Mouse (Mus musculus) heart, postnatal 14 days (tissue): ENCODE data around the gene Cers2. TPM values are rescaled to one million over a fixed set of nuclear protein-coding genes. Genes with fewer than 3 reads are reported as not detected.
"Not testable (repeated sequence)": the region's sequence is repeated elsewhere in the genome, so short reads cannot be mapped to it uniquely, and the experiment has no call there.

Source experiments
- DNase-seq, 2 experiments: peaks; one replicate each; pipeline ENCODE4 v3.0.0; 2021 to 2022
- intact Hi-C: fragments of 180-260 bp; cut with DNase I; formaldehyde crosslinking; loops from one replicate; pipeline ENCODE4 v1.15.1; 2025
- total RNA-seq, 2 experiments: library from RNA; stranded (reverse); gene quantifications; 2 replicates each; pipeline ENCODE4 v1.2.3; 2021

Cers2 gene
- total RNA-seq, 2 experiments from 2014 or later: 47.4 to 47.6 TPM

DNA sequence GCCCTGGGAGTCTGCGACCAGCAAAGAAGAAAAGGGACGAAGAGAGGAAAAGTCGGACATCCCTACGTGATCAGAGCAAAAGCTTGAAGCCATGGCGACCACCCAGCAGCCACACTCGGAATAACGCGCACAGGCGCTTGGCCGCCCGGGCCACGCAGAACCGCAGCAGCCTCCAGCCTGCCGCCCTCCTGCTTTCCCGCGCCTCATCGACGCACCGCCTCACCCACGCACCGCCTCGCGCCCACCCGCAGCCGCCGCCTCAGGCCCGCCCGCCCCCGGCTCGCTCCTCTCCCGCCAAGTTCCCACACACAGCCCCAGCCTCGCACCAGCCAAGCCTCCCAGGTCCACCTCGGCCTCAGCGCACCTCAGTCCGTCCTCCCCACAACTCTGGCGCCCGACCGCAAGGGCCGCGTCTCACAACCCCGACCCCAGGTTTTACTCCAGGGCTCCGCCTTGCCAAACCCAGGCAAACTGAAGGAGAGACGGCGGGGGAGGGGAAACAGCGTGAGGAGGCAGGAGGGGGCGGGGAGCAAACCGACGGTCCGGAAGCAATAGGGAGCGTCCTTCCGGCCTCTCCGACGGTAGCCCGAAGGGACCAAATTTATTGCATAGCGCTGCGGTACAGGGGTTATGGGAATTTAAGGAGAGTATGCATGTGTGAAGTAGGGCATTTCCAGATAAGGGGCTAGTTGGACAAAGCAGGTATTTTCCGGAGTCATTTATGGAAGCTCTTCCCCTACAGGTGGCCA is 42.3 kb downstream of the Cers2 start, which contains the start of gene Setdb1:
TSS of gene Setdb1 (minus strand) at position 502 of the 749 bp plus-strand sequence.
- DNase-seq: peak; percentile 93 to 96

DNA sequence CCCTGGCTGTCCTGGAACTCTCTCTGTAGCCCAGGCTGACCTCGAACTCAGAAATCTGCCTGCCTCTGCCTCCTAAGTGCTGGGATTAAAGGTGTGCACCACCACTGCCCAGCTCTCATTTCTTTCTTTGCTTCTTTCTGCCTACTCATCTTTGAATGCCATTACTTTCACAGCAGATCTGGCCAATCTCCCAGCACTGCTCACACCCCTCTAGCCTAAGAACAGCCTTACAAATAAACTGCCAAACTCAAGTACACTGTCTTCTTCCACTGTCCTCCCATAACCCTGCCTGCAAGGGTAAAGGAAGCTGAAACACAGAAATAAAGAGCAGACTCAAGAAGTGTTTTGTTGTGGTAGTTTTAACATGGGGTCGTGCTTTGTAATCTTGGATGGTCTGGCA is 43.2 kb downstream of the Cers2 start:
- DNase-seq: no peak
- intact Hi-C loops: no loop called here

More for the DNA sequence above, 42.3 kb downstream of the Cers2 start, which contains the start of gene Setdb1:
- intact Hi-C loops: not testable (repeated sequence)

DNA sequence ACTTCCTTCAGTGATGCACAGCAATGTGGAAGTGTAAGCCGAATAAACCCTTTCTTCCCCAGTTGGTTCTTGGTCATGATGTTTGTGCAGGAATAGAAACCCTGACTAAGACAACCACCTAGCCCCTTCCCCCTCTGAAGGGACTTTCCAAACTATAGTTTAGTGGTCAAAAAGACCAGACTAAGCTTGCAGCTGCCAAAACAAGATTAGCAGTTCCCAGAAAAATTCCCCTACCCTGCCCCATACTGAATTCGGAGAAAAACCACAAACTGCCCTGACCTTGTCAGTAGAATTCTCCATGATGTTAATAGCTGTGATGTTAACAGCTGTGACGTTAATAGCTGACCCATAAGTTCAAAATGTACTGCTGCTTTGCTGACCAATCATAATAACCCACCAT is 45.7 kb downstream of the Cers2 start:
- DNase-seq, intact Hi-C loops: not testable (repeated sequence)

DNA sequence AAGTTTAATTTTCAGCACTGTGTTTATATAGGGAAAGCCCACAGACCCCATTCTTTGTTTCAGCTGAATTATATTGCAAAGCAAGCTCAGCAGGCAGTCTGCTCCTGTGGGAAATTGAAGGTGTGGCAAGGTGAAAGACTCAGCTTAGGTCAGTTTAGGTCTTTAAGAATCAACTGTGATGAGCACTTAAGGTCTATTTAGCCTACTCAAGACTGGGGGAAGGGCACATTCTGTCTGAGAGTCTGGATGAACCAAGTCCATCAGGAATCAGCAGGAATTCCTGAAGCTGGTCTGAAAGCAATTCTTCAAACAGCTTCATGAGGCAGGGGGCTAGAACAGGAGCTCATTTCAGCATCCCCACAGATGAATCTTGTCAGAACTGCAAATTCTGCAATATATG is 55.5 kb downstream of the Cers2 start:
- intact Hi-C loops: no loop called here
- DNase-seq: no peak

Other genes with a start within 250 kb of the Cers2 start
- 10 to 100 TPM; 18.3 to 19.2 TPM for gene Pip5k1a, start 207.9 kb upstream of the Cers2 start, total RNA-seq
- gene Vps72, start 203.8 kb upstream of the Cers2 start, total RNA-seq: 10 to 100 TPM; 32.4 to 32.5 TPM
- gene Tmod4, start 190.3 kb upstream of the Cers2 start, total RNA-seq: 10 to 100 TPM; 10.6 to 11.1 TPM
- gene Scnm1, start 180.8 kb upstream of the Cers2 start, total RNA-seq: 10 to 100 TPM; 29.5 to 33.5 TPM
- gene Lysmd1, start 180.7 kb upstream of the Cers2 start, total RNA-seq: 1 to 10 TPM; 6.4 to 7.4 TPM
- gene Tnfaip8l2, start 172.4 kb upstream of the Cers2 start, total RNA-seq: 1 to 10 TPM; 3.0 to 3.1 TPM
- gene Sema6c, start 154.3 kb upstream of the Cers2 start, total RNA-seq: 10 to 100 TPM in 1 of 2 experiments, 1 to 10 TPM in 1; 5.8 to 11.8 TPM
- gene Gabpb2, start 96.9 kb upstream of the Cers2 start, total RNA-seq: 10 to 100 TPM; 14.9 to 15.0 TPM
- gene Cdc42se1, start 86.1 kb upstream of the Cers2 start, total RNA-seq: 10 to 100 TPM; 31.9 to 33.6 TPM
- gene Mllt11, start 82.6 kb upstream of the Cers2 start, total RNA-seq: 1 to 10 TPM; 6.7 to 7.8 TPM
- not detected for gene Gm128, start 73.2 kb upstream of the Cers2 start, total RNA-seq
- gene Bnipl, start 63.6 kb upstream of the Cers2 start, total RNA-seq: under 1 TPM in 1 of 2 experiments, not detected in 1; 0.32 TPM
- 10 to 100 TPM; 22.3 to 25.8 TPM for gene Mindy1, start 33.4 kb upstream of the Cers2 start, total RNA-seq
- gene Prune1, start 32.7 kb upstream of the Cers2 start, total RNA-seq: 10 to 100 TPM; 19.8 to 20.4 TPM
- gene Anxa9, start 7.6 kb upstream of the Cers2 start, total RNA-seq: under 1 TPM; 0.38 to 0.76 TPM
- gene Setdb1, start 42.4 kb downstream of the Cers2 start, total RNA-seq: 10 to 100 TPM; 14.1 to 14.4 TPM
- gene 4930558C23Rik, start 88.0 kb downstream of the Cers2 start, total RNA-seq: not detected
- 10 to 100 TPM; 45.0 to 48.6 TPM for gene Arnt, start 119.6 kb downstream of the Cers2 start, total RNA-seq
- gene Ctsk, start 184.5 kb downstream of the Cers2 start, total RNA-seq: 10 to 100 TPM; 13.6 to 14.3 TPM
- gene Ctss, start 212.0 kb downstream of the Cers2 start, total RNA-seq: 10 to 100 TPM; 11.6 to 12.7 TPM
- not detected for gene Hormad1, start 244.9 kb downstream of the Cers2 start, total RNA-seq